Mouse (Mus musculus) heart, embryonic 11.5 days (tissue): Measurements from ENCODE around the gene Rffl. TPM values are rescaled to one million over a fixed set of nuclear protein-coding genes. Genes with fewer than 3 reads are reported as not detected.

ENCODE experiments used
- ATAC-seq: fragments of 200-750 bp; cut with Nextera tagmentation; replicated peaks from 2 replicates; pipeline ENCODE4 v1.8.0; 2017; ENCODE audit warnings: moderate library complexity; ENCODE audit not compliant: insufficient number of reproducible peaks, low FRiP score, low TSS enrichment
- H3K27ac ChIP-seq: fragments of 300-500 bp; sonication (generic); 2 replicates; pipeline ENCODE4 v1.5.1; 2014; ENCODE audit warnings: mild to moderate bottlenecking, low read depth, low read length
- H3K27me3 ChIP-seq: fragments of 300-500 bp; sonication (generic); 2 replicates; pipeline ENCODE4 v1.6.1; 2014; ENCODE audit warnings: mild to moderate bottlenecking, low read length, mixed read lengths; ENCODE audit not compliant: control insufficient read depth, insufficient read depth
- H3K36me3 ChIP-seq: fragments of 300-500 bp; sonication (generic); 2 replicates; pipeline ENCODE4 v1.6.1; 2014; ENCODE audit warnings: mild to moderate bottlenecking, low read length, moderate library complexity, mixed read lengths; ENCODE audit not compliant: control insufficient read depth, insufficient read depth
- H3K4me1 ChIP-seq: fragments of 300-500 bp; sonication (generic); 2 replicates; pipeline ENCODE4 v1.6.1; 2014; ENCODE audit warnings: low read length; ENCODE audit not compliant: control insufficient read depth, insufficient read depth
- H3K4me2 ChIP-seq: fragments of 300-500 bp; sonication (generic); 2 replicates; pipeline ENCODE4 v1.6.1; 2014; ENCODE audit warnings: mild to moderate bottlenecking, moderate library complexity
- H3K4me3 ChIP-seq: fragments of 300-500 bp; sonication (generic); 2 replicates; pipeline ENCODE4 v1.5.1; 2014; ENCODE audit warnings: low read depth, low read length
- H3K9ac ChIP-seq: fragments of 300-500 bp; sonication (generic); 2 replicates; pipeline ENCODE4 v1.6.1; 2014; ENCODE audit warnings: mild to moderate bottlenecking, low read depth, low read length, moderate library complexity
- H3K9me3 ChIP-seq: fragments of 300-500 bp; sonication (generic); replicated peaks from 2 replicates; pipeline ENCODE4 v1.6.1; 2016; ENCODE audit warnings: low read length; ENCODE audit not compliant: control insufficient read depth
- WGBS: fragments of 180-500 bp; shearing (Covaris S2); extraction: QIAGEN DNeasy Blood & Tissue Kit; methylation state at CpG from one replicate; pipeline ENCODE4 v1.1.7; 2014; ENCODE audit not compliant: insufficient replicate concordance; 5-methylcytosine and 5-hydroxymethylcytosine counted together
- polyA plus RNA-seq: library from polyadenylated mRNA; unstranded; fragments of >200 nt; fragmentation: Nextera tagmentation; extraction: Ambion mirVana; gene quantifications from 2 replicates; pipeline ENCODE4 v1.2.1, GENCODE M21; 2014

Gene Rffl
- polyA plus RNA-seq: 6.4 and 7.4 TPM in 2 replicates

- Histone ChIP-seq H3K9ac (peak within 1 kb of the TSS; percentile 82), H3K4me3 (peak within 1 kb of the TSS; percentile 87), H3K27ac (0 out of 2 replicates have a peak within 1 kb of the TSS, but pooled peaks have one; percentile 35), H3K36me3 (no peaks in the 10 kb centered on the region), H3K4me2 (peak within 1 kb of the TSS; percentile 86), H3K4me1 (no peaks in the 10 kb centered on the region; the same call in none of the 2 replicates), H3K27me3 (no peaks in the 10 kb centered on the region), H3K9me3 (no peaks in the 10 kb centered on the region)
- under 1% methylated on average over 34 of the region's 43 CpGs for WGBS
- peak; percentile 94 for ATAC-seq
Observed at GRCm38 (mm10) chr11:82871031-82871446, at the start of gene Rffl. Rffl (minus strand) TSS chr11:82871210.

GRCm38 (mm10) chr11:82920768-82921167 is 49.8 kb upstream of the Rffl start:
- no peaks in the 10 kb centered on the region for H3K27me3 ChIP-seq
- no peak for ATAC-seq
- peaks cover 7% of the 10 kb centered on the region; the same call in 1 of the 2 replicates for H3K36me3 ChIP-seq

GRCm38 (mm10) chr11:82914711-82915352 is 43.8 kb upstream of the Rffl start:
- Histone ChIP-seq H3K4me1 (peaks cover 24% of the 10 kb centered on the region), H3K9me3 (no peaks in the 10 kb centered on the region), H3K9ac (no peak overlapping the region), H3K36me3 (0 out of 2 replicates have a peak, but pooled peaks cover 3% of the 10 kb centered on the region), H3K27me3 (no peaks in the 10 kb centered on the region), H3K4me2 (peak overlapping the region; percentile 69), H3K4me3 (no peak overlapping the region; the same call in 1 of the 2 replicates), H3K27ac (no peak overlapping the region)
- WGBS: 8% methylated on average over 16 of the region's 16 CpGs
- ATAC-seq: no peak

More at GRCm38 (mm10) chr11:82920768-82921167, 49.8 kb upstream of the Rffl start:
- peaks cover 8% of the 10 kb centered on the region for H3K4me1 ChIP-seq
- no peak overlapping the region for H3K4me2 ChIP-seq
- no peak overlapping the region for H3K4me3 ChIP-seq
- no peak overlapping the region for H3K9ac ChIP-seq
- H3K9me3 ChIP-seq: no peaks in the 10 kb centered on the region
- WGBS: 53% methylated on average over 10 of the region's 10 CpGs
- no peak overlapping the region for H3K27ac ChIP-seq

- ATAC-seq: peak; percentile 72
Observed at GRCm38 (mm10) chr11:82910679-82911389, 39.8 kb upstream of the Rffl start.

GRCm38 (mm10) chr11:82910250-82910649 is 39.2 kb upstream of the Rffl start, which contains the start of gene Unc45b:
Unc45b (plus strand) TSS chr11:82910550.
- Histone ChIP-seq H3K4me2 (peak within 1 kb of the TSS; percentile 69), H3K9me3 (no peaks in the 10 kb centered on the region), H3K27ac (peak within 1 kb of the TSS; percentile 96), H3K27me3 (no peaks in the 10 kb centered on the region), H3K9ac (peak within 1 kb of the TSS; percentile 81), H3K36me3 (peaks cover 3% of the 10 kb centered on the region; the same call in 1 of the 2 replicates), H3K4me3 (peak within 1 kb of the TSS; percentile 55), H3K4me1 (peaks cover 35% of the 10 kb centered on the region)
- no peak for ATAC-seq
- WGBS: 68% methylated on average over 4 of the region's 4 CpGs

More at GRCm38 (mm10) chr11:82910679-82911389, 39.8 kb upstream of the Rffl start:
- Histone ChIP-seq H3K27me3 (no peaks in the 10 kb centered on the region), H3K9me3 (no peaks in the 10 kb centered on the region), H3K27ac (peak overlapping the region; percentile 96), H3K4me1 (peaks cover 35% of the 10 kb centered on the region), H3K4me2 (peak overlapping the region; percentile 69), H3K9ac (peak overlapping the region; percentile 81), H3K4me3 (peak overlapping the region; percentile 55), H3K36me3 (peaks cover 3% of the 10 kb centered on the region; the same call in 1 of the 2 replicates)
- 31% methylated on average over 11 of the region's 11 CpGs for WGBS

- Histone ChIP-seq H3K9ac (peak overlapping the region; percentile 80), H3K4me2 (peak overlapping the region; percentile 92), H3K36me3 (peaks cover 13% of the 10 kb centered on the region; the same call in 1 of the 2 replicates), H3K27me3 (no peaks in the 10 kb centered on the region), H3K4me3 (peak overlapping the region; percentile 86), H3K9me3 (no peaks in the 10 kb centered on the region), H3K4me1 (peaks cover 26% of the 10 kb centered on the region), H3K27ac (peak overlapping the region; percentile 41; the same call in 1 of the 2 replicates)
- 59% methylated on average over 10 of the region's 10 CpGs for WGBS
- ATAC-seq: no peak
Observed at GRCm38 (mm10) chr11:82908608-82908989, 37.6 kb upstream of the Rffl start.

GRCm38 (mm10) chr11:82907651-82908607 is 36.9 kb upstream of the Rffl start, which contains the start of gene Nle1:
Nle1 (minus strand) TSS chr11:82908411.
- Histone ChIP-seq H3K9ac (peak within 1 kb of the TSS; percentile 80), H3K4me2 (peak within 1 kb of the TSS; percentile 92), H3K36me3 (peaks cover 13% of the 10 kb centered on the region; the same call in 1 of the 2 replicates), H3K27me3 (no peaks in the 10 kb centered on the region), H3K4me1 (peaks cover 22% of the 10 kb centered on the region), H3K27ac (peak within 1 kb of the TSS; percentile 41; the same call in 1 of the 2 replicates), H3K9me3 (no peaks in the 10 kb centered on the region), H3K4me3 (peak within 1 kb of the TSS; percentile 86)
- ATAC-seq: no peak
- 2% methylated on average over 73 of the region's 73 CpGs for WGBS
